Mouse (Mus musculus): Measurements from ENCODE around the gene Rangrf. TPM values are rescaled to one million over a fixed set of nuclear protein-coding genes. Genes with fewer than 3 reads are reported as not detected.
"Not testable (repeated sequence)": the region's sequence is repeated elsewhere in the genome, so short reads cannot be mapped to it uniquely, and the experiment has no call there.

Rangrf gene
- polyA plus RNA-seq, 1 experiment: 38.3 TPM

DNA sequence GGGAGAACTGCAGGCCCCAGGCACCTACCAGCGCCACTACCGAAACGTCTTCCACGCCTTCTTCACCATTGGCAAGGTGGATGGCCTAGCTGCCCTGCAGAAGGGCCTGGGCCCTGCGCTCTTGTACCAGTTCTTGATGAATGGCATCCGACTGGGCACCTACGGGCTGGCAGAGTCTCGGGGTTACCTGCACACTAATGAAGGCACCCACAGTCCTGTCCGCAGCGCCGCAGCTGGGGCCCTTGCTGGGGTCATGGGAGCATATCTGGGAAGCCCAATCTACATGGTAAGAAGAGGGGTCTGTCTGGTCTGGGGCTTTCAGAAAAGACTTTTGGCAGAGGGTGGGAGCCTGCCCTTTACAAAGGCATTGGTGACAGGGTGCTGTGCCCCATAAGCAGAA is 6.2 kb downstream of the Rangrf start:
- no peak for TF ChIP-seq POLR2A (IDR thresholded peaks at IDR 0.05; ENCODE audit: borderline replicate concordance, control insufficient read depth, low read depth, low read length)
- no peak for TF ChIP-seq CTCF (IDR thresholded peaks at IDR 0.05; ENCODE audit: control insufficient read depth, insufficient read depth, low read length)
- no peak overlapping the region for H3K4me3 ChIP-seq (replicated peaks; ENCODE audit: control insufficient read depth, low read depth, low read length)
- WGBS: 90% methylated on average over 11 of the region's 11 CpGs
- no peak overlapping the region for H3K27ac ChIP-seq (ENCODE audit: control insufficient read depth, insufficient read depth, low read depth, low read length, poor library complexity)
- no peaks in the 10 kb centered on the region; the same call in 1 of the 2 replicates for H3K4me1 ChIP-seq (ENCODE audit: control insufficient read depth, insufficient read depth, low read length)

DNA sequence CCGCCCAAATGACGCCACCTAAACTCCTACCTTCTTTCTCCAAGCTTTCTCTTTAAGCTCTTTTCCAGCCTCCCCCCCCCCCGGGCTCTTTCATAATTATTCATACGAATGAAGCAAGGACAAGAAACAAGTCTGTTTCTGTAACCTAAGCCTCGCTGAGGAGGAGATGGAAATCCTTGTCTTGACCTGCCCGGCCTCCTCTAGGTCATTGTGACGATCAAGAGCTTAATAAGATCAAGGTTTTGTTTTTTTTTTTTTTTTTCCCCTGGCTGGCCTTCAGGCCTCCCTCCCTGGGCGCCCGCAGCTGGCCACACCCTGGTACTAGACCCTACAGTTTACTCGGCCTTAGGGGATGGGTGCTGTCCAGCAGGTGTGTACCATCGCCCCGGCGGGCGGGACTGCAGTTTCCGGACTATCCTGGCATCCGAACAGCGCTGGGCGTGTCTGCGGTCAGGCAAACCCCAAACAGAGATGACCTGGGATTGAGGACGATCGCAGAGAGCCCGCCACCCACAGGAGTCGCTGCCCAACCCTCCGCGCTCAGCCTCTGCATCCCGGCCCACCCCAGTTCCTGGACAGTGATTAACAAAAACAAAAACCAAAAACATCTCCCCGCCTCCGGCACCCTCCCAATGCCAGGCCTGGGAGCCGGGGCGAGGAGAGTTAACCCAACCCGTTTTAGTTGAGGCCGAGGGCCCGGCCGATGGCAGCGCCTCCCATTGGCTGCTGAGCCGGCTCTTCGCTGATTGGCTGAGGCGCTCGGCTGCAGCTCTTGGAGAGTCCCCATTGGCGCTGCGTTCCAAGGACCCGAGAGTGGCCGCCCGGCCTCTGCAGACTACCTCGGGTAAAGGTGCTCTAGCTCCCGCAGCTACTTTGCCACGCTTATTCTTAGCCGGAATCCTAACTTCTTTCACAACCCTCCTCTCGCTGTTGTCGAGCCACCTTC is 7.4 kb downstream of the Rangrf start, which contains the start of gene Slc25a35:
TSS of gene Slc25a35 (plus strand) at position 795 of the 946 bp plus-strand sequence.
- no peaks in the 10 kb centered on the region; the same call in 1 of the 2 replicates for H3K4me1 ChIP-seq (ENCODE audit: control insufficient read depth, insufficient read depth, low read length)
- peak within 1 kb of the TSS; percentile 86 for H3K4me3 ChIP-seq (replicated peaks; ENCODE audit: control insufficient read depth, low read depth, low read length)
- TF ChIP-seq CTCF (IDR thresholded peaks at IDR 0.05; ENCODE audit: control insufficient read depth, insufficient read depth, low read length): peak; percentile 10; the same call in 1 of the 2 replicates
- peak; percentile 27; the same call in 1 of the 2 replicates for TF ChIP-seq POLR2A (IDR thresholded peaks at IDR 0.05; ENCODE audit: borderline replicate concordance, control insufficient read depth, low read depth, low read length)
- peak within 1 kb of the TSS; percentile 83 for H3K27ac ChIP-seq (ENCODE audit: control insufficient read depth, insufficient read depth, low read depth, low read length, poor library complexity)
- WGBS: 1% methylated on average over 50 of the region's 50 CpGs

DNA sequence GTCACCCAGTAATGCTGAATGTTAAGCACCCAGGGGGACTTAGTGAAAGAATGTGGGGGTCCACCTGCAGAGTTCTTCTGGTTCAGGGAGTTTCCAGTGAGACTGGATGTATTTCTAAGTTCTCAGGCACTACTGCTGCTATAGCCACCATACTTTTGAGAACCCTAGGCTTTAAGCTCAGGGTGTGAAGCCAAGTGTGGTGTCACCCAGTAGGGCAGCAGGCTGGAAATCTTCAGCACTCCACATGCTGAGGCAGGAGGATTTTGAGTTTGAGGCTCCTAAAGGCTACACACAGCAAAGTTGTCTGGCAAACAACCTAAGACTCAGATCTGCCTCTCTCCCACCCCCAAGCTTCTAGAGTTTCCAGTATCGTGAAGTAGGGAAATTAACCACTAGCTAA is 8.4 kb downstream of the Rangrf start:
- no peak for TF ChIP-seq POLR2A (IDR thresholded peaks at IDR 0.05; ENCODE audit: borderline replicate concordance, control insufficient read depth, low read depth, low read length)
- TF ChIP-seq CTCF (IDR thresholded peaks at IDR 0.05; ENCODE audit: control insufficient read depth, insufficient read depth, low read length): no peak
- Histone ChIP-seq H3K4me1 (ENCODE audit: control insufficient read depth, insufficient read depth, low read length) (no peaks in the 10 kb centered on the region; the same call in 1 of the 2 replicates), H3K4me3 (replicated peaks; ENCODE audit: control insufficient read depth, low read depth, low read length) (no peak overlapping the region), H3K27ac (ENCODE audit: control insufficient read depth, insufficient read depth, low read depth, low read length, poor library complexity) (no peak overlapping the region)
- 57% methylated on average over 1 of the region's 1 CpGs for WGBS

DNA sequence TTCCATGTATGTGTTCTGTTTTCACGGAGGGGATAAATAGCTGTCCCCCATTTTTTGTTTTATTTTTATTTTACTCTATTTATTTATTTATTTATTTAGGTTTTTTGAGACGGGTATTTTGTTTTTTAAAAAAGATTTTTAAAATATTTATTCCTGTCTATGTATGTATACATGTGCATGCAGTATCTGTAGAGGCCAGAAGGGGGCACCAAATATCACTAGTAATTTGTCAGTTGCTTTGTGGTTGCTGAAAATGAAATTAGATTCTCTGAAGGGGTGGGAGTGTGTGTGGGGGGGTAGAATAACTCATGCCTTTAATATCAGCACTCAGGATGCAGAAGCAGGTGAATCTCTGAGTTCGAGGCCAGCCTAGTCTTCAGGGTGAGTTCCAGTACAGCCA is 9.1 kb downstream of the Rangrf start:
- 30% methylated on average over 3 of the region's 3 CpGs for WGBS
- Histone ChIP-seq H3K4me1 (ENCODE audit: control insufficient read depth, insufficient read depth, low read length) (no peaks in the 10 kb centered on the region; the same call in 1 of the 2 replicates), H3K27ac (ENCODE audit: control insufficient read depth, insufficient read depth, low read depth, low read length, poor library complexity) (no peak overlapping the region), H3K4me3 (replicated peaks; ENCODE audit: control insufficient read depth, low read depth, low read length) (no peak overlapping the region)
- no peak for TF ChIP-seq POLR2A (IDR thresholded peaks at IDR 0.05; ENCODE audit: borderline replicate concordance, control insufficient read depth, low read depth, low read length)

DNA sequence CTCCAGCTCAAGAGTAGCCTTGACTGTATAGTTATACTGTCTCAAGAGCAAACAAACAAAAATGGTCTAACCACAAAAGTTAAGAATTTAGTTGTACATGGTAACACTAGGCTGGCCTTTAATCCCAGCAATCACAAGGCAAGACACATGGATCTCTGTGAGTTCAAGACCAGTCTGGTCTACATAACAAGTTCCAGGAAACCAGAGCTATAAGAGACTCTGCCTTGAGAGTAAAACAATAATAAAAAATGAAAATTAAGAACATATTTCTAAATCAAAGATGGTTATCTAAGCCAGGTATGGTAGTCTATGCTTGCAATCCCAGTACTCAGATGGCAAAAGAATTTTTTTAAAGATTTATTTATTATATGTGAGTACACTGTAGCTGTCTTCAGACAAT is 9.9 kb downstream of the Rangrf start:
- Histone ChIP-seq H3K27ac (ENCODE audit: control insufficient read depth, insufficient read depth, low read depth, low read length, poor library complexity) (no peak overlapping the region), H3K4me3 (replicated peaks; ENCODE audit: control insufficient read depth, low read depth, low read length) (no peak overlapping the region), H3K4me1 (ENCODE audit: control insufficient read depth, insufficient read depth, low read length) (no peaks in the 10 kb centered on the region; the same call in 1 of the 2 replicates)
- TF ChIP-seq POLR2A (IDR thresholded peaks at IDR 0.05; ENCODE audit: borderline replicate concordance, control insufficient read depth, low read depth, low read length) (no peak), CTCF (IDR thresholded peaks at IDR 0.05; ENCODE audit: control insufficient read depth, insufficient read depth, low read length) (no peak)

DNA sequence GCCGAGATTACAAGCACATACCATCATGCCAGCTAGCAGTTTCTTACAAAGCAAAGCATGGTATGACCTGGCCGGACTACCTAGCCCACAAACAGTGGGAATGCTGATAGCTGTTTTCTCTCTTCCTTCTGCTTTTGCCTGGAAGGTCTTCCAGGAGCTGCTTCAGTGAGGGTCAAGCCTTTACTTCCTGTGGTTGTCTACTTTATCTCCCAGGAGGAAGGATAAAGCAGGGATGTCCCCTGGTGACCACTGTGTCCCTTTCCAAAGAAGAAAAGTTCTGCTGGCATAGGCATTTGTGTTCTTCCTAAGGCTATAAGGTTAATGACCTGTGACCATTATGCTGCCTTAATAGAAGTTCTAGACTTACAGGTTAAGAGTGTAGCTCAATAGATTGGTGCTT is 11.6 kb downstream of the Rangrf start:
- no peak overlapping the region for H3K27ac ChIP-seq (ENCODE audit: control insufficient read depth, insufficient read depth, low read depth, low read length, poor library complexity)
- no peaks in the 10 kb centered on the region; the same call in 1 of the 2 replicates for H3K4me1 ChIP-seq (ENCODE audit: control insufficient read depth, insufficient read depth, low read length)
- TF ChIP-seq CTCF (IDR thresholded peaks at IDR 0.05; ENCODE audit: control insufficient read depth, insufficient read depth, low read length) (no peak), POLR2A (IDR thresholded peaks at IDR 0.05; ENCODE audit: borderline replicate concordance, control insufficient read depth, low read depth, low read length) (no peak)
- H3K4me3 ChIP-seq (replicated peaks; ENCODE audit: control insufficient read depth, low read depth, low read length): no peak overlapping the region
- 51% methylated on average over 2 of the region's 2 CpGs for WGBS

DNA sequence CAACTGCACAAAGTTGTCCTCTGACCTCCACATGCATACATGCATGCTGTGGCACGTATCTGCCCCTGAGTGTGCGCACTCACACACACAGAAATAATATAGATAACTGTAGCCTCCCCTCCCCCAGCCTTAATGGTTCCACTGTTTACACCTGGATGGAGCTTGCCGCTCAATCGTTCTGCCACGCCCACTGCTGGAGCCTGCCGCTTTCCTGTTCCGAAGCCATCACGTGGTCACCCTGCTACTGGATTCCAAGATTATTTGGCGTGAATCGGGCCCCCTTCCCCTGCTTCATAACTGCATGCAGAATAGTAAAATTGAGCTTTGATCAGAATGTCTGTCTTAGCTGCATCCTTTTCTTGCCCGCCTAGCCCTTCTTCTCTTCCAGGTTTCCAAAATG is 12.8 kb downstream of the Rangrf start:
- WGBS: 50% methylated on average over 11 of the region's 11 CpGs
- not testable (repeated sequence) for H3K4me3 ChIP-seq (replicated peaks; ENCODE audit: control insufficient read depth, low read depth, low read length); H3K27ac ChIP-seq (ENCODE audit: control insufficient read depth, insufficient read depth, low read depth, low read length, poor library complexity); H3K4me1 ChIP-seq (ENCODE audit: control insufficient read depth, insufficient read depth, low read length)

DNA sequence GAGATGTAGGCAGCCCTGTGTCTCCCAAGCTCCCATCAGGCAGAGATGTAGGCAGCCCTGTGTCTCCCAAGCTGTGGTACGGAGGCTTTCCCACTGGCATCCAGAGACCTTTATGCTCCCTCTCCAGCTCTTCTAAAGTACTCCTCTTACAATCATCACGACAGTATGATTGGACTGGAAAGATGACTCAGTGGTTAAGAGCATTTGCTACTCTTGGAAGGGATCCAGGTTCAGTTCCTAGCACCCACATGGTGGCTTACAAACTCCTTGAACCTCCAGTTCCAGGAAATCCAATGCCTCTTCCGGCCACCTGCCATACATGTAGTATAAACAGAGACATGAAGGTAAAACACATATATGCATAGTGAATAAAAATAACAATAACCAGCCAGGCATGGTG is 13.4 kb downstream of the Rangrf start:
- Histone ChIP-seq H3K27ac (ENCODE audit: control insufficient read depth, insufficient read depth, low read depth, low read length, poor library complexity) (no peak overlapping the region), H3K4me1 (ENCODE audit: control insufficient read depth, insufficient read depth, low read length) (no peaks in the 10 kb centered on the region; the same call in 1 of the 2 replicates), H3K4me3 (replicated peaks; ENCODE audit: control insufficient read depth, low read depth, low read length) (no peak overlapping the region)
- 58% methylated on average over 3 of the region's 3 CpGs for WGBS
- TF ChIP-seq POLR2A (IDR thresholded peaks at IDR 0.05; ENCODE audit: borderline replicate concordance, control insufficient read depth, low read depth, low read length) (no peak), CTCF (IDR thresholded peaks at IDR 0.05; ENCODE audit: control insufficient read depth, insufficient read depth, low read length) (no peak)
